Mouse (Mus musculus) MEL (cell line): Measurements from ENCODE around the gene Ddx28. TPM values are rescaled to one million over a fixed set of nuclear protein-coding genes. Genes with fewer than 3 reads are reported as not detected.
A peak's percentile ranks its signal among the peaks of the same experiment; 100 is the strongest.

ENCODE experiments used
- DNase-seq: peaks from one replicate; pipeline ENCODE4 v3.0.0; 2011; ENCODE audit warnings: low read depth, low spot score
- H3K27ac ChIP-seq: 2 replicates; pipeline ENCODE4 v1.5.1; 2012; ENCODE audit warnings: low read depth, mild to moderate bottlenecking, control low read depth, low read length, moderate library complexity; ENCODE audit not compliant: control insufficient read depth
- H3K27me3 ChIP-seq, 2 experiments: fragments of 150-350 bp in 1 of 2; sonication (generic) in 1 of 2; 2 replicates each; pipeline ENCODE4 v1.6.1; 2012; ENCODE audit warnings: low read length in 2 of 2, mild to moderate bottlenecking in 2 of 2, improper control_type of control experiment in 1 of 2, moderate library complexity in 1 of 2; ENCODE audit not compliant: insufficient read depth in 2 of 2, control insufficient read depth in 1 of 2
- H3K36me3 ChIP-seq, 2 experiments: 2 replicates each; pipeline ENCODE4 v1.6.1; 2012 to 2014; ENCODE audit warnings: low read length in 2 of 2, improper control_type of control experiment in 1 of 2, inconsistent platforms in 1 of 2, mild to moderate bottlenecking in 1 of 2; ENCODE audit not compliant: insufficient read depth in 2 of 2, control insufficient read depth in 1 of 2
- H3K4me1 ChIP-seq, 2 experiments: fragments of 150-350 bp in 1 of 2; sonication (generic) in 1 of 2; 2 replicates each; pipeline ENCODE4 v1.6.1; 2012; ENCODE audit warnings: low read length in 2 of 2, improper control_type of control experiment in 1 of 2, mild to moderate bottlenecking in 1 of 2; ENCODE audit not compliant: insufficient read depth in 2 of 2, control insufficient read depth in 1 of 2
- H3K4me3 ChIP-seq, 2 experiments: fragments of 150-350 bp in 1 of 2; sonication (generic) in 1 of 2; 2 replicates each; pipeline ENCODE4 v1.5.1; 2012; ENCODE audit warnings: low read depth in 2 of 2, low read length in 2 of 2, mild to moderate bottlenecking in 2 of 2, moderate library complexity in 2 of 2, control low read depth in 1 of 2, improper control_type of control experiment in 1 of 2; ENCODE audit not compliant: control insufficient read depth in 1 of 2, insufficient read depth in 1 of 2
- H3K79me2 ChIP-seq: 2 replicates; pipeline ENCODE4 v1.6.1; 2012; ENCODE audit warnings: mild to moderate bottlenecking, low read length, moderate library complexity; ENCODE audit not compliant: control insufficient read depth, poor library complexity, insufficient read depth
- H3K9ac ChIP-seq: 2 replicates; pipeline ENCODE4 v1.6.1; 2012; ENCODE audit warnings: low read depth, mild to moderate bottlenecking, control low read depth, low read length, moderate library complexity; ENCODE audit not compliant: control insufficient read depth, poor library complexity, severe bottlenecking
- H3K9me3 ChIP-seq: fragments of 150-350 bp; sonication (generic); replicated peaks from 2 replicates; pipeline ENCODE4 v1.6.1; 2012; ENCODE audit warnings: mild to moderate bottlenecking, low read length, improper control_type of control experiment, moderate library complexity; ENCODE audit not compliant: insufficient read depth
- E2F4 ChIP-seq: IDR thresholded peaks from 2 replicates; pipeline ENCODE4 v1.6.1; 2011; ENCODE audit warnings: low read depth, low read length, improper control_type of control experiment, borderline replicate concordance
- ELF1 ChIP-seq: IDR thresholded peaks from 2 replicates; pipeline ENCODE4 v1.6.1; 2014; ENCODE audit warnings: low read depth, mild to moderate bottlenecking, inconsistent platforms, low read length, improper control_type of control experiment, moderate library complexity
- EP300 ChIP-seq, 2 experiments: IDR thresholded peaks; 2 replicates each; pipeline ENCODE4 v1.6.1; 2011; ENCODE audit warnings: improper control_type of control experiment in 2 of 2, low read length in 2 of 2, low read depth in 1 of 2, mild to moderate bottlenecking in 1 of 2
- ETS1 ChIP-seq: IDR thresholded peaks from 2 replicates; pipeline ENCODE4 v1.6.1; 2012; ENCODE audit warnings: low read depth, mild to moderate bottlenecking, inconsistent platforms, low read length, improper control_type of control experiment, moderate library complexity
- GATA1 ChIP-seq: IDR thresholded peaks from 2 replicates; pipeline ENCODE4 v1.6.1; 2011; ENCODE audit warnings: low read depth, low read length, improper control_type of control experiment
- HCFC1 ChIP-seq: IDR thresholded peaks from 2 replicates; pipeline ENCODE4 v1.6.1; 2012; ENCODE audit warnings: low read depth, mild to moderate bottlenecking, inconsistent platforms, low read length, improper control_type of control experiment, moderate library complexity
- JUND ChIP-seq: IDR thresholded peaks from 2 replicates; pipeline ENCODE4 v1.6.1; 2011; ENCODE audit warnings: low read depth, mild to moderate bottlenecking, improper control_type of control experiment, low read length
- KAT2A ChIP-seq: conservative IDR thresholded peaks from 2 replicates; pipeline ENCODE4 v1.6.1; 2012; ENCODE audit warnings: low read depth, low read length, improper control_type of control experiment, inconsistent platforms
- MAFK ChIP-seq: IDR thresholded peaks from 2 replicates; pipeline ENCODE4 v1.6.1; 2011; ENCODE audit warnings: low read depth, mild to moderate bottlenecking, low read length, improper control_type of control experiment, borderline replicate concordance
- MAX ChIP-seq: IDR thresholded peaks from 2 replicates; pipeline ENCODE4 v1.6.1; 2011; ENCODE audit warnings: low read length, improper control_type of control experiment
- MAZ ChIP-seq: IDR thresholded peaks from 2 replicates; pipeline ENCODE4 v1.6.1; 2012; ENCODE audit warnings: low read depth, mild to moderate bottlenecking, inconsistent platforms, low read length, improper control_type of control experiment
- MXI1 ChIP-seq: IDR thresholded peaks from 2 replicates; pipeline ENCODE4 v1.6.1; 2011; ENCODE audit warnings: mild to moderate bottlenecking, low read depth, low read length, improper control_type of control experiment
- MYC ChIP-seq: IDR thresholded peaks from 2 replicates; pipeline ENCODE4 v1.6.1; 2011; ENCODE audit warnings: low read depth, mild to moderate bottlenecking, low read length, improper control_type of control experiment, moderate library complexity
- NELFE ChIP-seq: IDR thresholded peaks from 2 replicates; pipeline ENCODE4 v1.6.1; 2011; ENCODE audit warnings: low read depth, low read length, improper control_type of control experiment
- NRF1 ChIP-seq: IDR thresholded peaks from 2 replicates; pipeline ENCODE4 v1.6.1; 2014; ENCODE audit warnings: low read depth, mild to moderate bottlenecking, inconsistent platforms, low read length, improper control_type of control experiment, moderate library complexity; ENCODE audit not compliant: poor library complexity, insufficient read depth, severe bottlenecking
- POLR2A ChIP-seq, 2 experiments: IDR thresholded peaks; 2 replicates each; pipeline ENCODE4 v1.6.1; 2011 to 2012; ENCODE audit warnings: low read length in 2 of 2, mild to moderate bottlenecking in 2 of 2, control low read depth in 1 of 2, improper control_type of control experiment in 1 of 2, low read depth in 1 of 2, moderate library complexity in 1 of 2; ENCODE audit not compliant: control insufficient read depth in 1 of 2, insufficient read depth in 1 of 2, poor library complexity in 1 of 2
- POLR2AphosphoS2 ChIP-seq: IDR thresholded peaks from 2 replicates; pipeline ENCODE4 v1.6.1; 2011; ENCODE audit warnings: low read length, improper control_type of control experiment
- RCOR1 ChIP-seq: IDR thresholded peaks from 2 replicates; pipeline ENCODE4 v1.6.1; 2012; ENCODE audit warnings: low read depth, mild to moderate bottlenecking, inconsistent platforms, low read length, improper control_type of control experiment
- TAL1 ChIP-seq: IDR thresholded peaks from 2 replicates; pipeline ENCODE4 v1.6.1; 2012; ENCODE audit warnings: mild to moderate bottlenecking, inconsistent platforms, low read length, moderate library complexity, mixed read lengths
- TCF12 ChIP-seq: IDR thresholded peaks from 2 replicates; pipeline ENCODE4 v1.6.1; 2014; ENCODE audit warnings: low read depth, mild to moderate bottlenecking, inconsistent platforms, low read length, improper control_type of control experiment, moderate library complexity
- USF1 ChIP-seq: IDR thresholded peaks from 2 replicates; pipeline ENCODE4 v1.6.1; 2014; ENCODE audit warnings: low read depth, mild to moderate bottlenecking, inconsistent platforms, low read length, improper control_type of control experiment, moderate library complexity
- ZMIZ1 ChIP-seq: IDR thresholded peaks from 2 replicates; pipeline ENCODE4 v1.6.1; 2012; ENCODE audit warnings: low read depth, mild to moderate bottlenecking, inconsistent platforms, low read length, improper control_type of control experiment, moderate library complexity
- ZNF384 ChIP-seq: IDR thresholded peaks from 2 replicates; pipeline ENCODE4 v1.6.1; 2012; ENCODE audit warnings: low read depth, mild to moderate bottlenecking, inconsistent platforms, low read length, improper control_type of control experiment
- polyA plus RNA-seq, 2 experiments: library from polyadenylated mRNA; stranded (reverse) in 1 of 2; unstranded in 1 of 2; fragments of >175 nt in 1 of 2; fragments of >200 nt in 1 of 2; gene quantifications; 2 replicates each; pipeline versions ENCODE4 v1.2.1 to v1.2.4; 2012; ENCODE audit warnings: low replicate concordance in 2 of 2, low read depth in 1 of 2; ENCODE audit not compliant: insufficient read length in 2 of 2, insufficient read depth in 1 of 2, missing spikeins in 1 of 2
- total RNA-seq: library from RNA; depleted of rRNA; stranded (reverse); fragments of 300-350 nt; gene quantifications from 2 replicates; pipeline ENCODE4 v1.2.3, GENCODE M21; 2012

Gene Ddx28
- total and polyA plus RNA-seq, 3 experiments = 21.8 to 29.9 TPM; not detected in 1

- TF ChIP-seq TAL1 (peak; percentile 41), EP300 (IDR thresholded peaks at IDR 0.05; ENCODE audit: low read depth in 1 of 2, low read length in 2 of 2) (peak; percentile 74 to 88; a peak in 3 of 4 replicates), KAT2A (no peak), NRF1 (no peak), ELF1 (no peak; the same call in 1 of the 2 replicates), E2F4 (0 out of 2 replicates have a peak, but pooled peaks have one; percentile 14), ETS1 (peak; percentile 75), POLR2A (IDR thresholded peaks at IDR 0.05; ENCODE audit: control insufficient read depth in 1 of 2, insufficient read depth in 1 of 2, low read depth in 1 of 2, low read length in 2 of 2, poor library complexity in 1 of 2) (peak in 1 of 2 experiments; percentile 53; a peak in 1 of 4 replicates)
Observed at GRCm38 (mm10) chr8:105966692-105967311, 44.9 kb downstream of the Ddx28 start (continued).

DNA sequence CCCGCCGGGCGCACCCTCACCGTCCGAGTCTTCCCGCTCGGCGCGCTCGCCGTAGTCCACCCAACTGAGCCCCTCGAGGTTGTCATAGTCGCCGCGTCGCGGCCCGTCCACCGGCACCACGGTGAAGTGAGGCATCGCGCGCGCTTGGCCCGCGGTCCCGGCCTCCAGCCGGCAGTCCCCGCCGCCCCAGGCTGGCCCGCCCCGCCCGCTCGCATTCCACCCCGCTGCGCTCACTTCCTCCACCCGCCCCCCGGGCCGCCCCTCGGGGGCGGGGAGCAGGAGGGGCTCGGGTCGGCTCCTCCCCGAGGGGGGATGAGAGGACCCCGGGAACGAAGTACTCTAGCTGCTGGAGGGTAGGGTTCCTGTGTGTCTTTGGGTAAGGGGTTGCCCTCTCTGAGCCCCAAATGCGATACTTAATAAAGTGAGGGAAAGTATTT, 45.8 kb downstream of the Ddx28 start, which contains the start of gene Slc12a4:
Gene Slc12a4, minus strand, starts transcription at position 193 of the 437 bp plus-strand sequence.
- peak within 1 kb of the TSS; percentile 96 for H3K27ac ChIP-seq
- TF ChIP-seq NELFE = peak; percentile 81; the same call in 1 of the 2 replicates
- TF ChIP-seq ZMIZ1 = peak; percentile 47; the same call in 1 of the 2 replicates
- TF ChIP-seq RCOR1 = 0 out of 2 replicates have a peak, but pooled peaks have one; percentile 7
- TF ChIP-seq JUND = no peak
- no peak for TF ChIP-seq POLR2AphosphoS2
- TF ChIP-seq KAT2A = no peak
- peak; percentile 65 for TF ChIP-seq ELF1
- TF ChIP-seq USF1 = 0 out of 2 replicates have a peak, but pooled peaks have one; percentile 4
- TF ChIP-seq TAL1 = no peak
- TF ChIP-seq ETS1 = peak; percentile 16; the same call in 1 of the 2 replicates
- no peak for TF ChIP-seq MAX
- TF ChIP-seq GATA1 = no peak
- no peak for TF ChIP-seq MYC
- peak; percentile 82; the same call in 1 of the 2 replicates for TF ChIP-seq MAZ
- 0 out of 2 replicates have a peak, but pooled peaks have one; percentile 10 for TF ChIP-seq ZNF384
- TF ChIP-seq MXI1 = no peak
- no peak for TF ChIP-seq EP300 (IDR thresholded peaks at IDR 0.05; ENCODE audit: low read depth in 1 of 2, low read length in 2 of 2)
- TF ChIP-seq POLR2A (IDR thresholded peaks at IDR 0.05; ENCODE audit: control insufficient read depth in 1 of 2, insufficient read depth in 1 of 2, low read depth in 1 of 2, low read length in 2 of 2, poor library complexity in 1 of 2) = peak; percentile 83 to 93
- TF ChIP-seq HCFC1 = peak; percentile 48; the same call in 1 of the 2 replicates
- TF ChIP-seq MAFK = no peak
- TF ChIP-seq TCF12 = peak; percentile 27
- H3K4me3 ChIP-seq = peak within 1 kb of the TSS; percentile 90
- peaks cover 0 to 8% of the 10 kb centered on the region in 2 experiments; a peak in 2 of 4 replicates for H3K36me3 ChIP-seq
- peaks cover 20% of the 10 kb centered on the region for H3K79me2 ChIP-seq
- H3K27me3 ChIP-seq = no peaks in the 10 kb centered on the region
- peak; percentile 89 for DNase-seq
- peaks cover 5 to 29% of the 10 kb centered on the region in 2 experiments; a peak in 3 of 4 replicates for H3K4me1 ChIP-seq
- no peaks in the 10 kb centered on the region for H3K9me3 ChIP-seq
- peak within 1 kb of the TSS; percentile 93 for H3K9ac ChIP-seq
